Comparison of ENCODE assay signal across 17 mouse cellular contexts in the genomic region with DNA sequence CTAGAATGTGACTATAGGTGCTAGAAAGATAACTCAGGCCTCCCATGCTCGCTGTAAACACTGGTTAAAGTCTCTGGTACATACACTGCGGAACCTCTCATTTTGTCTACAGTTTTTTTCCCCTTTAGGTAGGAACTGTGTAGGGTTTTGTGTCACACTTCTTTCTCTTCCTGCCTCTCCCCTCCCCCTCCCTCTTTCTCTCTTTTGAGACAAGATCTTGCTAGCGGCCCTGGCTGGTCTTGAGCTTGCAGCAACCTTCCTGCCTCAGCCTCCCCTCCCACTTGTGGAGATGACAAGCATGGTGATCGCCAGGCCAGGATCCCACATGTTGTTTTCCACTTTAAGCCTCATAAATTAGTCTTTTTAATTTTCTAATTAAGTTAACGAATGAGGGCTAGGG. TPM values are rescaled to one million over a fixed set of nuclear protein-coding genes. Genes with fewer than 3 reads are reported as not detected.
"Had no signal": no experiment of that assay in that cellular context is flagged by ENCODE, and none has a peak within 500 bp of the region (broad histone marks: within the 10 kb centered on the region; RNA-seq: fewer than 3 reads in every experiment).

No protein-coding gene starts in this region.

- H3K9me3 ChIP-seq: neural tube, embryonic 13.5 days; neural tube, embryonic 15.5 days; stomach, embryonic 15.5 days had no signal

- DNase-seq: retina, postnatal 1 day; right cerebral cortex, adult 18-20 months; right cerebral cortex, postnatal 14 days; right cerebral cortex, postnatal 25 days; right cerebral cortex, postnatal 4 days; spleen, adult 18-20 months; thymus, adult 18-20 months; thymus, adult 2 months; thymus, postnatal 14 days; thymus, postnatal 25 days; thymus, postnatal 36 days; thymus, postnatal 4 days had no signal

- H3K4me3 ChIP-seq: neural tube, embryonic 13.5 days; neural tube, embryonic 15.5 days; stomach, embryonic 15.5 days had no signal

- H3K27ac ChIP-seq: neural tube, embryonic 13.5 days; neural tube, embryonic 15.5 days; stomach, embryonic 15.5 days; stomach, postnatal 0 days had no signal

- H3K4me1 ChIP-seq: neural tube, embryonic 13.5 days; neural tube, embryonic 15.5 days; stomach, embryonic 15.5 days had no signal

- H3K36me3 ChIP-seq: neural tube, embryonic 13.5 days; neural tube, embryonic 15.5 days; stomach, embryonic 15.5 days had no signal

- H3K9ac ChIP-seq: neural tube, embryonic 13.5 days; neural tube, embryonic 15.5 days; stomach, embryonic 15.5 days had no signal

RNA-seq across cellular contexts. Expression of gene Klf15, which starts 8.6 kb away (rescaled TPM):
- total RNA-seq: neutrophil, adult 5-6 weeks had no signal

RNA-seq across cellular contexts. Expression of gene Aldh1l1, which starts 32.5 kb away (rescaled TPM):
- total RNA-seq: neutrophil, adult 5-6 weeks had no signal
